Mouse (Mus musculus): ENCODE data around the gene Praf2. TPM values are rescaled to one million over a fixed set of nuclear protein-coding genes. Genes with fewer than 3 reads are reported as not detected.

Praf2 gene
- 36.3 and 40.8 TPM in 2 replicates for polyA plus RNA-seq (2014; fragmentation: Nextera tagmentation; extraction: Ambion mirVana)

GRCm38 (mm10) chrX:7728215-7728921 is at the start of gene Praf2:
Gene Praf2 (plus strand): TSS chrX:7728439.
- H3K4me1 ChIP-seq (ENCODE audit: control insufficient read depth in 2 of 2, insufficient read depth in 2 of 2, low read length in 2 of 2): no peaks in the 10 kb centered on the region
- no peaks in the 10 kb centered on the region for H3K9me3 ChIP-seq (ENCODE audit: control insufficient read depth, low read length)
- H3K36me3 ChIP-seq (ENCODE audit: control insufficient read depth, insufficient read depth, low read length): peaks cover 27% of the 10 kb centered on the region
- H3K27me3 ChIP-seq (ENCODE audit: control insufficient read depth, insufficient read depth, low read length): no peaks in the 10 kb centered on the region
- peak within 1 kb of the TSS; percentile 48 to 83 for H3K4me3 ChIP-seq (ENCODE audit: control insufficient read depth in 1 of 2, insufficient read depth in 1 of 2, low read depth in 1 of 2, low read length in 2 of 2)
- H3K4me2 ChIP-seq (ENCODE audit: low read length): peak within 1 kb of the TSS; percentile 64
- ATAC-seq (ENCODE audit: insufficient number of reproducible peaks, insufficient read depth, low FRiP score, low read depth): peak; percentile 80
- WGBS: 16% methylated on average over 42 of the region's 42 CpGs
- H3K9ac ChIP-seq (ENCODE audit: low read length): peak within 1 kb of the TSS; percentile 50
- peak within 1 kb of the TSS; percentile 59 to 60; a peak in 3 of 4 replicates for H3K27ac ChIP-seq (replicated peaks in 1 of 2; ENCODE audit: control insufficient read depth in 1 of 2, insufficient read depth in 1 of 2, low read depth in 2 of 2, low read length in 2 of 2)

- Histone ChIP-seq H3K4me3 (ENCODE audit: control insufficient read depth in 1 of 2, insufficient read depth in 1 of 2, low read depth in 1 of 2, low read length in 2 of 2) (no peak overlapping the region), H3K27me3 (ENCODE audit: control insufficient read depth, insufficient read depth, low read length) (no peaks in the 10 kb centered on the region), H3K27ac (replicated peaks in 1 of 2; ENCODE audit: control insufficient read depth in 1 of 2, insufficient read depth in 1 of 2, low read depth in 2 of 2, low read length in 2 of 2) (no peak overlapping the region), H3K9me3 (ENCODE audit: control insufficient read depth, low read length) (no peaks in the 10 kb centered on the region), H3K9ac (ENCODE audit: low read length) (no peak overlapping the region), H3K4me1 (ENCODE audit: control insufficient read depth in 2 of 2, insufficient read depth in 2 of 2, low read length in 2 of 2) (peaks cover 0 to 4% of the 10 kb centered on the region in 2 experiments; a peak in 1 of 4 replicates), H3K4me2 (ENCODE audit: low read length) (no peak overlapping the region), H3K36me3 (ENCODE audit: control insufficient read depth, insufficient read depth, low read length) (no peaks in the 10 kb centered on the region)
- WGBS: 39% methylated on average over 3 of the region's 3 CpGs
- ATAC-seq (ENCODE audit: insufficient number of reproducible peaks, insufficient read depth, low FRiP score, low read depth): no peak
Measured at GRCm38 (mm10) chrX:7678986-7679385, 49.3 kb upstream of the Praf2 start.

GRCm38 (mm10) chrX:7679405-7680056 is 48.7 kb upstream of the Praf2 start:
- WGBS: 15% methylated on average over 27 of the region's 27 CpGs
- Histone ChIP-seq H3K27me3 (ENCODE audit: control insufficient read depth, insufficient read depth, low read length) (no peaks in the 10 kb centered on the region), H3K4me1 (ENCODE audit: control insufficient read depth in 2 of 2, insufficient read depth in 2 of 2, low read length in 2 of 2) (no peaks in the 10 kb centered on the region; a peak in 1 of 4 replicates), H3K9ac (ENCODE audit: low read length) (peak overlapping the region; percentile 60), H3K27ac (replicated peaks in 1 of 2; ENCODE audit: control insufficient read depth in 1 of 2, insufficient read depth in 1 of 2, low read depth in 2 of 2, low read length in 2 of 2) (peak overlapping the region; percentile 28 to 56; a peak in 2 of 4 replicates), H3K9me3 (ENCODE audit: control insufficient read depth, low read length) (no peaks in the 10 kb centered on the region), H3K4me3 (ENCODE audit: control insufficient read depth in 1 of 2, insufficient read depth in 1 of 2, low read depth in 1 of 2, low read length in 2 of 2) (peak overlapping the region; percentile 33 to 37), H3K36me3 (ENCODE audit: control insufficient read depth, insufficient read depth, low read length) (no peaks in the 10 kb centered on the region), H3K4me2 (ENCODE audit: low read length) (peak overlapping the region; percentile 64)
- peak; percentile 79 for ATAC-seq (ENCODE audit: insufficient number of reproducible peaks, insufficient read depth, low FRiP score, low read depth)

DNA sequence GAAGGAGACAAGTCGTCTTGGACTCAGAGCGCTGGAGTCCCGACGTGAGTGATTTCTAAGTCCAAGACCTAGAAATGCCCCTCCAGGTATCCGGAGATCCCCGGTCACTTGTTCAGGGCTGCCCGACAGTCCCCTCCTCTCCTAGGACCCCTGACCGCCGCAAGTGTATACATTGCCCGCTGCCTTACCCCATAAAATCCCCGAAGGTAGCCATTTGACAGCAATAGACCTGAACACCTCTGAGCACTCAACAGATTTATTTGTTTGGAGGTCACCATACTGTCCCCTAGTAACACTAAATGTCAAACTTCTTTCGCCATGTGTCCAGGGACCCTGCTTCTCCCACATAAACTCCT is 48.2 kb upstream of the Praf2 start:
- peak overlapping the region; percentile 64 for H3K4me2 ChIP-seq (ENCODE audit: low read length)
- H3K27me3 ChIP-seq (ENCODE audit: control insufficient read depth, insufficient read depth, low read length): no peaks in the 10 kb centered on the region
- H3K4me3 ChIP-seq (ENCODE audit: control insufficient read depth in 1 of 2, insufficient read depth in 1 of 2, low read depth in 1 of 2, low read length in 2 of 2): peak overlapping the region; percentile 33 to 37
- peak overlapping the region; percentile 60 for H3K9ac ChIP-seq (ENCODE audit: low read length)
- H3K4me1 ChIP-seq (ENCODE audit: control insufficient read depth in 2 of 2, insufficient read depth in 2 of 2, low read length in 2 of 2): no peaks in the 10 kb centered on the region; a peak in 1 of 4 replicates
- no peak overlapping the region for H3K27ac ChIP-seq (replicated peaks in 1 of 2; ENCODE audit: control insufficient read depth in 1 of 2, insufficient read depth in 1 of 2, low read depth in 2 of 2, low read length in 2 of 2)
- H3K9me3 ChIP-seq (ENCODE audit: control insufficient read depth, low read length): no peaks in the 10 kb centered on the region
- no peaks in the 10 kb centered on the region for H3K36me3 ChIP-seq (ENCODE audit: control insufficient read depth, insufficient read depth, low read length)
- ATAC-seq (ENCODE audit: insufficient number of reproducible peaks, insufficient read depth, low FRiP score, low read depth): no peak
- WGBS: 29% methylated on average over 12 of the region's 12 CpGs

GRCm38 (mm10) chrX:7680864-7681263 is 47.4 kb upstream of the Praf2 start, which contains the start of gene Magix:
Gene Magix (minus strand): TSS chrX:7681251.
- no peaks in the 10 kb centered on the region; a peak in 1 of 4 replicates for H3K4me1 ChIP-seq (ENCODE audit: control insufficient read depth in 2 of 2, insufficient read depth in 2 of 2, low read length in 2 of 2)
- no peak for ATAC-seq (ENCODE audit: insufficient number of reproducible peaks, insufficient read depth, low FRiP score, low read depth)
- H3K27ac ChIP-seq (replicated peaks in 1 of 2; ENCODE audit: control insufficient read depth in 1 of 2, insufficient read depth in 1 of 2, low read depth in 2 of 2, low read length in 2 of 2): no peak within 1 kb of the TSS
- WGBS: 61% methylated on average over 14 of the region's 14 CpGs
- peak within 1 kb of the TSS; percentile 64 for H3K4me2 ChIP-seq (ENCODE audit: low read length)
- H3K9ac ChIP-seq (ENCODE audit: low read length): peak within 1 kb of the TSS; percentile 60
- H3K4me3 ChIP-seq (ENCODE audit: control insufficient read depth in 1 of 2, insufficient read depth in 1 of 2, low read depth in 1 of 2, low read length in 2 of 2): peak within 1 kb of the TSS; percentile 33 to 37; a peak in 3 of 4 replicates
- H3K36me3 ChIP-seq (ENCODE audit: control insufficient read depth, insufficient read depth, low read length): no peaks in the 10 kb centered on the region
- no peaks in the 10 kb centered on the region for H3K9me3 ChIP-seq (ENCODE audit: control insufficient read depth, low read length)
- H3K27me3 ChIP-seq (ENCODE audit: control insufficient read depth, insufficient read depth, low read length): no peaks in the 10 kb centered on the region

DNA sequence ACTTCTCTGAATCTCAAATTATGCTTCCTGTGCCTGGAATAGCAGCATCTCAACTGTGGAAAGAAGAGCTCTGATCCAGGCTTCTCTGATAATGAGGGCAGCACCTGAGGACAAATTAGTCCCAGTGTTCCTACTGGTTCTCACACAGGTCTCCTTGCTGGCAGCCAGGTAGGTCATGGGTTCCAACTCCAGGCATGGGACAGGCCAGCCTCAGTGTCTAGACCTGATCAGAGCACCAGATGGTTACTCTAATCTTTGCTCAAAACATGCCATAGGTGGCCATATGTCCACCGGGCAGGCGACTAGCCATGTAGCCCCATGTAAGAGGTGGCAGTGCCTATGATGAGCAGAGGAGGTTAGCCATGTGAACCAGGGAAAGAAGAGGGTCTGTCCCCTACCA is 39.9 kb upstream of the Praf2 start:
- no peak overlapping the region for H3K4me2 ChIP-seq (ENCODE audit: low read length)
- H3K9ac ChIP-seq (ENCODE audit: low read length): no peak overlapping the region
- no peaks in the 10 kb centered on the region for H3K36me3 ChIP-seq (ENCODE audit: control insufficient read depth, insufficient read depth, low read length)
- H3K4me1 ChIP-seq (ENCODE audit: control insufficient read depth in 2 of 2, insufficient read depth in 2 of 2, low read length in 2 of 2): no peaks in the 10 kb centered on the region
- H3K9me3 ChIP-seq (ENCODE audit: control insufficient read depth, low read length): no peaks in the 10 kb centered on the region
- 81% methylated on average over 2 of the region's 2 CpGs for WGBS
- H3K4me3 ChIP-seq (ENCODE audit: control insufficient read depth in 1 of 2, insufficient read depth in 1 of 2, low read depth in 1 of 2, low read length in 2 of 2): no peak overlapping the region
- no peak overlapping the region for H3K27ac ChIP-seq (replicated peaks in 1 of 2; ENCODE audit: control insufficient read depth in 1 of 2, insufficient read depth in 1 of 2, low read depth in 2 of 2, low read length in 2 of 2)
- ATAC-seq (ENCODE audit: insufficient number of reproducible peaks, insufficient read depth, low FRiP score, low read depth): no peak
- no peaks in the 10 kb centered on the region for H3K27me3 ChIP-seq (ENCODE audit: control insufficient read depth, insufficient read depth, low read length)

GRCm38 (mm10) chrX:7690486-7690885 is 37.8 kb upstream of the Praf2 start:
- H3K4me1 ChIP-seq (ENCODE audit: control insufficient read depth in 2 of 2, insufficient read depth in 2 of 2, low read length in 2 of 2): no peaks in the 10 kb centered on the region
- no peaks in the 10 kb centered on the region for H3K36me3 ChIP-seq (ENCODE audit: control insufficient read depth, insufficient read depth, low read length)
- H3K9ac ChIP-seq (ENCODE audit: low read length): no peak overlapping the region
- no peak overlapping the region for H3K4me3 ChIP-seq (ENCODE audit: control insufficient read depth in 1 of 2, insufficient read depth in 1 of 2, low read depth in 1 of 2, low read length in 2 of 2)
- 56% methylated on average over 3 of the region's 3 CpGs for WGBS
- H3K27me3 ChIP-seq (ENCODE audit: control insufficient read depth, insufficient read depth, low read length): no peaks in the 10 kb centered on the region
- H3K9me3 ChIP-seq (ENCODE audit: control insufficient read depth, low read length): no peaks in the 10 kb centered on the region
- no peak overlapping the region for H3K27ac ChIP-seq (replicated peaks in 1 of 2; ENCODE audit: control insufficient read depth in 1 of 2, insufficient read depth in 1 of 2, low read depth in 2 of 2, low read length in 2 of 2)
- no peak overlapping the region for H3K4me2 ChIP-seq (ENCODE audit: low read length)
- no peak for ATAC-seq (ENCODE audit: insufficient number of reproducible peaks, insufficient read depth, low FRiP score, low read depth)
